Mouse (Mus musculus) CH12.LX (cell line): Measurements from ENCODE around the gene Scube3. TPM values are rescaled to one million over a fixed set of nuclear protein-coding genes. Genes with fewer than 3 reads are reported as not detected.
A peak's percentile ranks its signal among the peaks of the same experiment; 100 is the strongest.

Source experiments
- DNase-seq: peaks from one replicate; pipeline ENCODE4 v3.0.0-alpha.2; 2013; ENCODE audit errors: extremely low read depth
- H3K27ac ChIP-seq: 2 replicates; pipeline ENCODE4 v1.5.1; 2012; ENCODE audit warnings: low read depth, mild to moderate bottlenecking, control low read depth, moderate library complexity; ENCODE audit not compliant: insufficient read depth
- H3K27me3 ChIP-seq: replicated peaks from 2 replicates; pipeline ENCODE3; 2012; ENCODE audit warnings: inconsistent platforms
- H3K36me3 ChIP-seq, 2 experiments: replicated peaks in 1 of 2; 2 replicates each; pipeline versions ENCODE3 to v1.6.1; 2012; ENCODE audit warnings: inconsistent platforms in 1 of 2, low read length in 1 of 2, mild to moderate bottlenecking in 1 of 2, mixed read lengths in 1 of 2, moderate library complexity in 1 of 2; ENCODE audit not compliant: control insufficient read depth in 1 of 2, insufficient read depth in 1 of 2
- H3K4me1 ChIP-seq, 2 experiments: 2 replicates each; pipeline ENCODE4 v1.6.1; 2012; ENCODE audit warnings: inconsistent platforms in 1 of 2, moderate library complexity in 1 of 2; ENCODE audit not compliant: insufficient read depth in 2 of 2, control insufficient read depth in 1 of 2
- H3K4me2 ChIP-seq: 2 replicates; pipeline ENCODE4 v1.6.1; 2012; ENCODE audit warnings: low read depth, mild to moderate bottlenecking, control low read depth; ENCODE audit not compliant: poor library complexity, insufficient read depth, severe bottlenecking
- H3K4me3 ChIP-seq, 3 experiments: fragments of 150-350 bp in 1 of 3; sonication (generic) in 1 of 3; replicated peaks in 1 of 3; 2 replicates each; pipeline versions ENCODE3 to v1.5.1; 2011 to 2012; ENCODE audit warnings: low read depth in 2 of 3, low read length in 2 of 3, mild to moderate bottlenecking in 2 of 3, moderate library complexity in 2 of 3, control low read depth in 1 of 3, improper control_type of control experiment in 1 of 3, inconsistent platforms in 1 of 3, mixed read lengths in 1 of 3; ENCODE audit not compliant: poor library complexity in 1 of 3
- H3K79me2 ChIP-seq: replicated peaks from 2 replicates; pipeline ENCODE4 v1.6.1; 2012; ENCODE audit warnings: mild to moderate bottlenecking, moderate library complexity; ENCODE audit not compliant: control insufficient read depth, poor library complexity, insufficient read depth, severe bottlenecking; ENCODE audit errors: extremely low read depth
- H3K9ac ChIP-seq: 2 replicates; pipeline ENCODE4 v1.6.1; 2012; ENCODE audit warnings: low read depth, mild to moderate bottlenecking, control low read depth, moderate library complexity; ENCODE audit not compliant: insufficient read depth
- H3K9me3 ChIP-seq: replicated peaks from 2 replicates; pipeline ENCODE3; 2012; ENCODE audit warnings: low read length, inconsistent platforms, mixed read lengths
- CHD2 ChIP-seq: IDR thresholded peaks from 2 replicates; pipeline ENCODE4 v1.6.1; 2011; ENCODE audit warnings: low read length, improper control_type of control experiment
- EP300 ChIP-seq: IDR thresholded peaks from 2 replicates; pipeline ENCODE4 v1.6.1; 2011; ENCODE audit warnings: low read length, improper control_type of control experiment
- GABPA ChIP-seq: IDR thresholded peaks from 2 replicates; pipeline ENCODE4 v1.6.1; 2012; ENCODE audit warnings: low read depth, low read length, improper control_type of control experiment, inconsistent platforms; ENCODE audit not compliant: insufficient replicate concordance
- HCFC1 ChIP-seq: IDR thresholded peaks from 2 replicates; pipeline ENCODE4 v1.6.1; 2012; ENCODE audit warnings: low read depth, mild to moderate bottlenecking, inconsistent platforms, low read length, improper control_type of control experiment
- JUN ChIP-seq: IDR thresholded peaks from 2 replicates; pipeline ENCODE4 v1.6.1; 2011; ENCODE audit warnings: low read depth, mild to moderate bottlenecking, low read length, improper control_type of control experiment, moderate library complexity; ENCODE audit not compliant: insufficient read depth
- JUND ChIP-seq: conservative IDR thresholded peaks from 2 replicates; pipeline ENCODE4 v1.6.1; 2011; ENCODE audit warnings: low read depth, low read length, improper control_type of control experiment
- MAFK ChIP-seq: IDR thresholded peaks from 2 replicates; pipeline ENCODE4 v1.6.1; 2011; ENCODE audit warnings: low read length, improper control_type of control experiment; ENCODE audit not compliant: insufficient replicate concordance
- MXI1 ChIP-seq: IDR thresholded peaks from 2 replicates; pipeline ENCODE4 v1.6.1; 2011; ENCODE audit warnings: mild to moderate bottlenecking, low read depth, low read length, improper control_type of control experiment
- RAD21 ChIP-seq: IDR thresholded peaks from 2 replicates; pipeline ENCODE4 v1.6.1; 2011; ENCODE audit warnings: low read depth, mild to moderate bottlenecking, low read length, improper control_type of control experiment, moderate library complexity
- RCOR1 ChIP-seq: conservative IDR thresholded peaks from 2 replicates; pipeline ENCODE4 v1.6.1; 2012; ENCODE audit warnings: low read depth, mild to moderate bottlenecking, inconsistent platforms, low read length, improper control_type of control experiment
- TBP ChIP-seq: conservative IDR thresholded peaks from 2 replicates; pipeline ENCODE4 v1.6.1; 2011; ENCODE audit warnings: low read depth, low read length, improper control_type of control experiment
- ZC3H11A ChIP-seq: IDR thresholded peaks from 2 replicates; pipeline ENCODE4 v1.6.1; 2012; ENCODE audit warnings: low read depth, mild to moderate bottlenecking, inconsistent platforms, low read length, improper control_type of control experiment
- ZKSCAN1 ChIP-seq: IDR thresholded peaks from 2 replicates; pipeline ENCODE4 v1.6.1; 2012; ENCODE audit warnings: low read depth, inconsistent platforms, low read length, improper control_type of control experiment, borderline replicate concordance
- ZNF384 ChIP-seq: IDR thresholded peaks from 2 replicates; pipeline ENCODE4 v1.6.1; 2012; ENCODE audit warnings: low read depth, low read length, improper control_type of control experiment, inconsistent platforms
- dilution Hi-C: fragments of 300-500 bp; cut with MboI; formaldehyde crosslinking; loops from 2 replicates; pipeline ENCODE4 v1.14.3; 2020; ENCODE audit warnings: low sequenced_read_pairs; ENCODE audit not compliant: extremely low pct_unique_long_range_greater_than_20kb, extremely low pct_ligation_motif_present
- in situ Hi-C: fragments of 300-500 bp; cut with MboI; formaldehyde crosslinking; loops from 3 replicates; pipeline ENCODE4 v1.14.3; 2019; ENCODE audit warnings: low sequenced_read_pairs, low pct_ligation_motif_present, low pct_unique_long_range_greater_than_20kb, mixed read lengths
- polyA plus RNA-seq: library from polyadenylated mRNA; unstranded; fragments of >175 nt; gene quantifications from 2 replicates; pipeline ENCODE4 v1.2.1, GENCODE M21; 2012; ENCODE audit warnings: low read depth; ENCODE audit not compliant: insufficient read length
- total RNA-seq, 2 experiments: library from RNA; depleted of rRNA; stranded (reverse); fragments of 300-350 nt in 1 of 2; fragments of >200 nt in 1 of 2; gene quantifications; 2 replicates each; pipeline ENCODE4 v1.2.3; 2012 to 2014

The Scube3 gene
- total and polyA plus RNA-seq, 3 experiments = 0.08 to 0.19 TPM; not detected in 1

DNA sequence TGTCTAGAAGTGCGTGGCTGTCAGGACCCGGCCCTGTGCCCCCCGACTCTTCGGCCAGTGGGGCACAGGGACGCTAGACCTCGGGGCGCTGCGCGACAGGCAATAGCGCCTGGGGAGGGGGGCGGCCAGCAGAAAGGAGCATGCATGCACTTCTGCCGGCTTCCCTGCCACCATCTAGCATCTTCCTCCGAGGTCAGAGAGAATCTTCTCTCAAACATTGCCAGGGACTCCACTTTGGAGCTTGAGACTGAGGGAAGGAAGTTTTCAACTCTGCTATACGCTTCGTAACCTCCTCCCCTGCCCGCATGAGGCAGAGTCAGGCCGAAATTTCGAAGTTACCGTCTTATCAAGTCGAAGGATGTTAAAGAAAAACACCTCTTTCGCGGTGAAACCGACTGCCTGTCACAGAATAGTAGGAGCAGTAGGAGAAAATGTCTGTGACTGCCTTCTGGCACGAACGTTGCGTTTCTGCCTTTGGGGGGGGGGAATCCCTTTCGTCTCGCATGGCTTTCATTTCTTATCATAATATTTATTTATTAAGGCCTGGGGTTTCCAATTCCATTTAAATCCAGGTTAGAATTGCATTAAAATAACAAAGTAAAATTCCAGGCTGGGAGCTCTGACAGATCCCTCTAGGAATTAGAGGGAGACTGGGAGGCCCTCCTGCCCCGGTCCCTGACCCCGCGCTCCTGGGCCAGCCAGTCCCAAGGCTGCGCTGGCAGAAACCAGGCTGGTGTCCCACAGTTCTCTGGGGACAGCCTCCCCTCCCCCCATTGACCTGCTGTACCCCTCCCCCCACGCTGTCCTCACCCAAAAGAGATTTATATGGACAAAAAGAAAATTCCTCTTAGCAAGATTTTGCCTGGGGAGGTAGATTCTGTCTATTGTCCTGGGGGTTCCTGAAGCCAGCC, 1.0 kb downstream of the Scube3 start:
- H3K27me3 ChIP-seq = peaks cover 87% of the 10 kb centered on the region
- 0 out of 2 replicates have a peak overlapping the region, but pooled peaks have one; percentile 30 for H3K4me2 ChIP-seq
- H3K27ac ChIP-seq = no peak overlapping the region
- TF ChIP-seq MAFK (no peak), JUND (no peak), EP300 (no peak), JUN (no peak), CHD2 (peak; percentile 49; the same call in 1 of the 2 replicates)
- no peak for DNase-seq
- H3K79me2 ChIP-seq = no peaks in the 10 kb centered on the region
- H3K9me3 ChIP-seq = no peaks in the 10 kb centered on the region
- H3K4me1 ChIP-seq = peaks cover 8 to 22% of the 10 kb centered on the region in 2 experiments
- dilution Hi-C loops = no loop called here
- no peak overlapping the region for H3K9ac ChIP-seq
- in situ Hi-C loops = no loop called here
- no peaks in the 10 kb centered on the region for H3K36me3 ChIP-seq
- no peak overlapping the region for H3K4me3 ChIP-seq

DNA sequence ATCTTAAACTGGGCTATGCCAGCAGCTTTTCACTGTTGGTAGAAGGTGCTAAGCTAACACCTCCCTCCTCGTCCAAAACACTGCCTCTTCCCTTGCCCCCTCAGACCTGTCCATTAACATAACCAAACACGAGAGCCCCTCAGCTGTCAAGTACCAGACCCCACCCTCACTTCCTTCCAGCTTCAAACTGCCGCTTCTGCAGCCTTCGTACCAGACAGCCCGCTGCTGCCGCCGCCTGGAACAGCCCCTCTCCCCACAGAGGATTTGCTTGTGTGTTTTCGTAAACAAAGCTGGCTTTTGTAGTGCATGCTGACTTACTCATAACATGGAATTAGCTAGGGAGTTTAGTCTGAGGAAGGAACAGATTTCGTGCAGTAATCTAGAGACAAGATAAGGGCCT, 1.8 kb downstream of the Scube3 start:
- DNase-seq = no peak
- Histone ChIP-seq H3K79me2 (no peaks in the 10 kb centered on the region), H3K27ac (no peak overlapping the region), H3K4me3 (no peak overlapping the region), H3K9me3 (no peaks in the 10 kb centered on the region), H3K9ac (no peak overlapping the region), H3K27me3 (peaks cover 87% of the 10 kb centered on the region), H3K4me1 (peaks cover 8 to 22% of the 10 kb centered on the region in 2 experiments), H3K4me2 (no peak overlapping the region), H3K36me3 (no peaks in the 10 kb centered on the region)
- in situ Hi-C loops (no loop called here), dilution Hi-C loops (no loop called here)
- TF ChIP-seq GABPA (no peak), ZKSCAN1 (no peak)

- Histone ChIP-seq H3K9me3 (no peaks in the 10 kb centered on the region), H3K9ac (no peak overlapping the region), H3K27me3 (peaks cover 87% of the 10 kb centered on the region), H3K4me2 (no peak overlapping the region), H3K79me2 (no peaks in the 10 kb centered on the region), H3K4me1 (peaks cover 8 to 22% of the 10 kb centered on the region in 2 experiments), H3K27ac (no peak overlapping the region), H3K36me3 (no peaks in the 10 kb centered on the region), H3K4me3 (no peak overlapping the region)
- in situ Hi-C loops = no loop called here
- TF ChIP-seq RAD21 = no peak
- TF ChIP-seq TBP = no peak
- TF ChIP-seq ZNF384 = no peak
- TF ChIP-seq ZC3H11A = no peak
- no peak for TF ChIP-seq HCFC1
- no peak for TF ChIP-seq JUND
- no peak for TF ChIP-seq MXI1
- no peak for TF ChIP-seq RCOR1
- dilution Hi-C loops = no loop called here
- DNase-seq = no peak
Observed at GRCm38 (mm10) chr17:28144241-28144640, 2.3 kb downstream of the Scube3 start.
